Mouse (Mus musculus): ENCODE data around the gene Doc2g. TPM values are rescaled to one million over a fixed set of nuclear protein-coding genes. Genes with fewer than 3 reads are reported as not detected.

The Doc2g gene
- polyA plus RNA-seq, 2 experiments = 0.25 to 1.8 TPM

DNA sequence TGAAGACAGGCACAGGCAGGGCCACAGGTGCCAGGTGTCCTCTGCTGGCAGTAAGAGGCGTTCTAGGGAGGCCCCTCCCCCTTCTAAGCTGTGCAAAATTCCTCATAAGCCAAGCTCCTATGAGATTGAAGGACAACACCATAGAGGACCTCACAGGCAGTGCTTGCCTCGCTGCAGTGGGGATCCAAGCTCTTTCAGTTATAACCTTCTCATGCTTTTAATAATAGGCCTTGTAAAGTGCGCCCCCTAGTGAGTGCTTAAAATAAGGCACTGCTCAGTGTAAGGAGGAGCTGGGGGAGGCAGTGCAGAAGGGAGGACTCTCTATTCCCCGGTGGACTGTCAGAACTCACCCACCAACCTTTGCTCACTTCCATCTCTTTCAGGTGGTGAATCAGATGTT is 22.8 kb upstream of the Doc2g start:
- Histone ChIP-seq H3K4me3 (ENCODE audit: insufficient read depth in 1 of 2, low read depth in 2 of 2, low read length in 2 of 2) (no peak overlapping the region), H3K36me3 (replicated peaks; ENCODE audit: control insufficient read depth, insufficient read depth, low read depth) (no peaks in the 10 kb centered on the region), H3K9me3 (ENCODE audit: control insufficient read depth, low read length) (no peaks in the 10 kb centered on the region), H3K4me2 (ENCODE audit: low read depth) (no peak overlapping the region), H3K9ac (replicated peaks) (no peak overlapping the region), H3K27me3 (ENCODE audit: control insufficient read depth, insufficient read depth, low read length) (no peaks in the 10 kb centered on the region), H3K4me1 (replicated peaks; ENCODE audit: control insufficient read depth in 2 of 2, insufficient read depth in 2 of 2, low read length in 1 of 2) (peaks cover 0 to 4% of the 10 kb centered on the region in 2 experiments; a peak in 2 of 4 replicates), H3K27ac (no peak overlapping the region)
- 13% methylated on average over 4 of the region's 4 CpGs for WGBS (ENCODE audit: insufficient replicate concordance)
- no peak; the same call in 1 of the 2 replicates for ATAC-seq (ENCODE audit: insufficient read depth)
- no peak for TF ChIP-seq EP300 (IDR thresholded peaks at IDR 0.05; ENCODE audit: low read depth)
- peak; percentile 91 for TF ChIP-seq CTCF (IDR thresholded peaks at IDR 0.05; ENCODE audit: low read depth)
- DNase-seq (ENCODE audit: low read depth in 3 of 3, low spot score in 3 of 3) = peak; percentile 58 to 68 (median 66)

DNA sequence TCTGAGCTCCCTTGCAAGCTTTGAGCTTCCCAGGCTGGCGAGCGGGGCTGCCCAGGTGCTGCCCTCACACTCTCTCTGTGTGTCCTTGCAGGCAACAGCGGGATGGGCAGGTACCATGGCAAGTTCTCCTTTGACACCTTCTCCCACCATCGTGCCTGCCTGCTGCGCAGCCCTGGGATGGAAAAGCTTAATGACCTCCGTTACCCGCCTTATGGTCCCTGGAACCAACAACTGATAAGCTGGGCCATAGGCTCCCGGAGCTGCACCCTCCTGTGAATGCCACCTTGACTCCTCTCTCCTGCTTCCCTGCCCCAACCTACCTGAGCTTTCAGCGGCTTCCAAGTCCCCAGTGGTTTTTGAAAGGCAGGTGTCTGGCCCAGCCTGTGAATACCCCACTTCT is 22.2 kb upstream of the Doc2g start:
- Histone ChIP-seq H3K4me2 (ENCODE audit: low read depth) (no peak overlapping the region), H3K4me3 (ENCODE audit: insufficient read depth in 1 of 2, low read depth in 2 of 2, low read length in 2 of 2) (no peak overlapping the region), H3K27me3 (ENCODE audit: control insufficient read depth, insufficient read depth, low read length) (no peaks in the 10 kb centered on the region), H3K9ac (replicated peaks) (no peak overlapping the region), H3K36me3 (replicated peaks; ENCODE audit: control insufficient read depth, insufficient read depth, low read depth) (no peaks in the 10 kb centered on the region), H3K27ac (no peak overlapping the region), H3K9me3 (ENCODE audit: control insufficient read depth, low read length) (no peaks in the 10 kb centered on the region), H3K4me1 (replicated peaks; ENCODE audit: control insufficient read depth in 2 of 2, insufficient read depth in 2 of 2, low read length in 1 of 2) (peaks cover 0 to 10% of the 10 kb centered on the region in 2 experiments; a peak in 2 of 4 replicates)
- ATAC-seq (ENCODE audit: insufficient read depth) = no peak
- 68% methylated on average over 9 of the region's 9 CpGs for WGBS (ENCODE audit: insufficient replicate concordance)
- DNase-seq (ENCODE audit: low read depth in 3 of 3, low spot score in 3 of 3) = no peak
- no peak for TF ChIP-seq CTCF (IDR thresholded peaks at IDR 0.05; ENCODE audit: low read depth)
- TF ChIP-seq EP300 (IDR thresholded peaks at IDR 0.05; ENCODE audit: low read depth) = no peak

- DNase-seq (ENCODE audit: low read depth in 3 of 3, low spot score in 3 of 3) (no peak), ATAC-seq (ENCODE audit: insufficient read depth) (no peak)
- no peaks in the 10 kb centered on the region for H3K9me3 ChIP-seq (ENCODE audit: control insufficient read depth, low read length)
- no peak overlapping the region for H3K4me3 ChIP-seq (ENCODE audit: insufficient read depth in 1 of 2, low read depth in 2 of 2, low read length in 2 of 2)
- no peak overlapping the region for H3K27ac ChIP-seq
- H3K4me1 ChIP-seq (replicated peaks; ENCODE audit: control insufficient read depth in 2 of 2, insufficient read depth in 2 of 2, low read length in 1 of 2) = peaks cover 0 to 13% of the 10 kb centered on the region in 2 experiments; a peak in 2 of 4 replicates
- 66% methylated on average over 9 of the region's 9 CpGs for WGBS (ENCODE audit: insufficient replicate concordance)
- H3K4me2 ChIP-seq (ENCODE audit: low read depth) = no peak overlapping the region
- H3K9ac ChIP-seq (replicated peaks) = no peak overlapping the region
- no peaks in the 10 kb centered on the region for H3K36me3 ChIP-seq (replicated peaks; ENCODE audit: control insufficient read depth, insufficient read depth, low read depth)
- no peaks in the 10 kb centered on the region for H3K27me3 ChIP-seq (ENCODE audit: control insufficient read depth, insufficient read depth, low read length)
- TF ChIP-seq EP300 (IDR thresholded peaks at IDR 0.05; ENCODE audit: low read depth) = no peak
Measured at GRCm38 (mm10) chr19:3983527-3984200, 19.4 kb upstream of the Doc2g start.

- Histone ChIP-seq H3K36me3 (replicated peaks; ENCODE audit: control insufficient read depth, insufficient read depth, low read depth) (no peaks in the 10 kb centered on the region), H3K4me1 (replicated peaks; ENCODE audit: control insufficient read depth in 2 of 2, insufficient read depth in 2 of 2, low read length in 1 of 2) (peaks cover 0 to 13% of the 10 kb centered on the region in 2 experiments; a peak in 2 of 4 replicates), H3K27me3 (ENCODE audit: control insufficient read depth, insufficient read depth, low read length) (no peaks in the 10 kb centered on the region), H3K27ac (no peak overlapping the region), H3K4me3 (ENCODE audit: insufficient read depth in 1 of 2, low read depth in 2 of 2, low read length in 2 of 2) (no peak overlapping the region), H3K9me3 (ENCODE audit: control insufficient read depth, low read length) (no peaks in the 10 kb centered on the region), H3K4me2 (ENCODE audit: low read depth) (no peak overlapping the region), H3K9ac (replicated peaks) (no peak overlapping the region)
- DNase-seq (ENCODE audit: low read depth in 3 of 3, low spot score in 3 of 3) (no peak), ATAC-seq (ENCODE audit: insufficient read depth) (peak; percentile 30)
- 26% methylated on average over 8 of the region's 8 CpGs for WGBS (ENCODE audit: insufficient replicate concordance)
- TF ChIP-seq EP300 (IDR thresholded peaks at IDR 0.05; ENCODE audit: low read depth) (no peak), CTCF (IDR thresholded peaks at IDR 0.05; ENCODE audit: low read depth) (no peak)
Measured at GRCm38 (mm10) chr19:3985261-3985681, 17.8 kb upstream of the Doc2g start.

DNA sequence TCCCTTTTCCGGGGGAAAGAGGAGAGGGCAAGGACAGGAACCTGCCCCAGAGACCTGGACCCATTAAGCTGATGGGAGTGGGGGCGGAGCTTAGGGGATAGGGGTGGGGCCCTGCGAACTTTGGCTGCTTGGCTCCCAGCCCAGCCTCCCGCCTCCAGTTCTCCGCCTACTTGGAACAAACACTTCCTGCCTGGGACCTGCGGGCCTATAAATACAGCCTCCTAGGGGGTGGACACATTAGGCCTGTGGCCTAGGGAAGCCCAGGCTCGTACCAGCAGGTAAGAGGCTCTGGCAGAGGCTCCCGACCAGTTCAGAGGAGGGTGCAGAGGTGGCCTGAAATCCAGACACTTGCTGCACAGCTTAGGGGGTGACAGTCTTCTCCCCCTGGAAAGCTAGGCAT is 16.8 kb upstream of the Doc2g start, which contains the start of gene Acy3:
Acy3 (plus strand) TSS at position 237 of the 400 bp plus-strand sequence.
- 10% methylated on average over 8 of the region's 8 CpGs for WGBS (ENCODE audit: insufficient replicate concordance)
- 0 out of 2 replicates have a peak within 1 kb of the TSS, but pooled peaks have one; percentile 1 for H3K9ac ChIP-seq (replicated peaks)
- ATAC-seq (ENCODE audit: insufficient read depth) = peak; percentile 65

More for the DNA sequence above, 16.8 kb upstream of the Doc2g start, which contains the start of gene Acy3:
- peak; percentile 38 to 48 (median 46) for DNase-seq (ENCODE audit: low read depth in 3 of 3, low spot score in 3 of 3)
- no peak within 1 kb of the TSS for H3K4me3 ChIP-seq (ENCODE audit: insufficient read depth in 1 of 2, low read depth in 2 of 2, low read length in 2 of 2)
- H3K36me3 ChIP-seq (replicated peaks; ENCODE audit: control insufficient read depth, insufficient read depth, low read depth) = no peaks in the 10 kb centered on the region
- peak within 1 kb of the TSS; percentile 8 for H3K4me2 ChIP-seq (ENCODE audit: low read depth)
- H3K27me3 ChIP-seq (ENCODE audit: control insufficient read depth, insufficient read depth, low read length) = no peaks in the 10 kb centered on the region
- H3K9me3 ChIP-seq (ENCODE audit: control insufficient read depth, low read length) = no peaks in the 10 kb centered on the region
- TF ChIP-seq EP300 (IDR thresholded peaks at IDR 0.05; ENCODE audit: low read depth) = no peak
- TF ChIP-seq CTCF (IDR thresholded peaks at IDR 0.05; ENCODE audit: low read depth) = no peak
- H3K4me1 ChIP-seq (replicated peaks; ENCODE audit: control insufficient read depth in 2 of 2, insufficient read depth in 2 of 2, low read length in 1 of 2) = peaks cover 0 to 13% of the 10 kb centered on the region in 2 experiments; a peak in 2 of 4 replicates
- no peak within 1 kb of the TSS for H3K27ac ChIP-seq

Measured in liver, embryonic 14.5 days (tissue).